Mouse (Mus musculus) lung, postnatal 10 days (tissue): ENCODE measurements around the gene Cngb1.

Experiments
- DNase-seq: peaks from one replicate; pipeline ENCODE4 v3.0.0; 2021

Cngb1 gene

GRCm38 (mm10) chr8:95191497-95192175, 114.7 kb downstream of the Cngb1 start:
- DNase-seq = no peak
